Mouse (Mus musculus) cerebellum, adult 11-12 months (tissue): ENCODE data around the gene Cadps.

Experiments
- DNase-seq: peaks from one replicate; pipeline ENCODE4 v3.0.0; 2022

The Cadps gene

DNA sequence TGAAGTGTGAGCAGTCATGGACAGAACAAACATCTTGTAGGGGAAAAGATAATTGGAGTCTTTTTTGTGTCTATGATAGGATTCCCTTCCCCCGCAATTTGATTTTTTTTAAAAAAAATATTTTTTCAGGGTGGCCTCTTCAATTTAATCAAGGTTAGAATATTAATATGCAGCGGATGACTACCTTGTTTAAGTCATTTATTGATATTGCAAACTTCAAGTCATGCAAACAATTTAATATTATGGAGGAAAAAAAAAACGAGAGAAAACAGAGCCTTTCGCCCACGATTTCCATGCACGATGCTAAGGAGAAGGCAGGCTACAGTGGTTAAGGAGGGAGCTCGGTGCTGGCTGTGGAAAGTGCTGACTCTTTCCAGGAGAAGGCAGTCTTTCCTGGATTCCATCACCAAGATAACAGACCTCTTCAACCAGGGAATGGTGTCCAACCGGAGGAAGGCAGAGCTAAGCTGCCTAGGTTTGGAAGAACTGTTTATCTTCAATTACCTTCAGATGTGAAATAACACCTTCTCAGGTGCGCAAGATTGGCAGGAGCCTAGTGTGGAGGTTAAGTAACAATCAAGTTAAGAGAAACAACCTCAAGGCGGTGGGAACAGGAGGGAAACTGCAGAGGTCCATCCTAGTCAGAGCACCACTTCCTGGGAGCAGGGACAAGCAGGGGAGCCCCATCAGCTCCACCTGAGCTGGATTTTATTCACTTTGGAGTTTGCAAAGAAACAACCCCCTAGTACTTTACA lies 483.9 kb downstream of the Cadps start:
- DNase-seq = no peak

DNA sequence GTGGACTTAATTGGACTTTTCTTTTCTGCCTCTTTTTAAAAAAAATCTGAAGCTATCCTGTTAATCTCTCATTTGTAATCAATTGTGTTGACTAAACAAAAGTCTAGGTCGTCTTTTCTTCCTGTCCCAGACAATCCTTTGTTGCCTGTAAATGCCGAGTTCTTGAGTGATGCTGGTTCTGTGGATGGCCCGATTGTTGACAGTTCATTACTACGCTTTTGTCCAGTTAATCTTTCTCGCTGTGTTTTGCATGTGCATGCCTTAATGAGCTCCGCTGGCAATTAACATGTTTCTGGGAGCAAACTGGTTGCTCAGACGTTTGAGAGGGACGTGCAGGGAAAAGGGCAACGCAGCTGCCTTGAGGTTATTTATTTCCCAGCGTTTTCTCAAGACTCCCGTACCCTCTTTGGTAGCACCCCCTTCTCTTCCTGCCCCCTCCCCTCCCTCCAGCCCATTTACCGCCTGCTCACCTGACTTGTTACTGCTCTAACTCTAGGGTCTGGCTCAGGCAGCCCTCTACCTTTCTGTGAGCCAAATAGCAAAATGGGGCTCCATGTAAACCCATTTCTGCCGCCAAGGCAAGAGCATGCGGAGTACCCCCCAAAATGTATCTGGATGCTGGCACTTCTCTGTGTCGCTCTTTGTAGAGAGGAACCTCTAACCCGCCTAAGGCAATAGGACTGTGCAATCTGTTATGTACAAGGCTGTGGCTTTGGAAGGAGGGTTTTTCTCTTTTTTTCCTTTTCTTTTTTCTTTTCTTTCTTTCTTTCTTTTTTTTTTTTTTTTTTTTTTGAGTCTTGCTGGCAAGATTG lies 484.7 kb downstream of the Cadps start:
- DNase-seq = no peak

DNA sequence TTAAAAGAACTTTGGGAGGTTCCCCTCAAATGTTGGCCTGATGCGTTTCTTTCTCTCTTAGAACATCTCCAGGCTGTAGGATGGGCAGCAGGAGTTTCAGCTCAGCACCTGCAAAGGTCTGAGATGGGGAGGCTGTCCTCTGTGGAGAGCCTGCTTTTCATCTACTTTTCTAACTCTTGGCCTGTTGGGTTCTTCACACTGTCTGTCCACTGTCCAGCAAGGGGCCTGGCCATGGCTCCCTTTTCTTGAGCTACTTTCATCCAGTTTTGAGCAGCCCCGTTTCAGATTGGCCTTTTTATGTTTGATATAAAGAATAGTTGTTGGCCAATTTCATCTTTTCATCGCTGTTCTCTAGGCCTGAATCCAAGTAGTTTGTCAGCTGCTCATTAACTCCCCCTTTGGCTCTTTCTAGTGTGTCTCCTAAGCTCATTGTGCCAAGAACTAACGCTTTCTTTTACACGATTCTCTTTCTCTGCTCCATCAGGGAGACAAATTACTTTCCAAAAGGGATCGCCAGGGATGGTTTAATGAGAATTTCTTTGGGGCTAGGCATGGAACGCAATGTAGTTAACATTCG lies 485.4 kb downstream of the Cadps start:
- DNase-seq = no peak

DNA sequence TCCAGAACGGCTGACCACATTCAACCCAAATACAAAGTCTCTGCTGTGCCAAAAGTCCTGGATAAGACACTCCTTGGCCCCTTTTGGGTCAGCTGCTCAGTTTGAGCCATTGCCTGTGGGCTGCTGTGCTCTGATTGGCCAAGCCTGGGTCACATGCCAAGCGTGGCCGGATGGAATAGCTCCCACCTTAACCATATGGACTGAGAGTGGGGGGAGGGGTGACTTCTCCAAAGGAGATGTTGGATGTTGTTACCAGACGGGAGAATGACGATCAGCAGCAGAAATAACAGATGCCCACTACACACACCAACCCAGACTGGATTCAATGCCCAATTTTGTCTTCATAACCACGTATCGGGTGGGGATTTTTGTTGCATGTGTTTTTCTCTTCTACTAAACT lies 488.0 kb downstream of the Cadps start:
- DNase-seq = no peak

DNA sequence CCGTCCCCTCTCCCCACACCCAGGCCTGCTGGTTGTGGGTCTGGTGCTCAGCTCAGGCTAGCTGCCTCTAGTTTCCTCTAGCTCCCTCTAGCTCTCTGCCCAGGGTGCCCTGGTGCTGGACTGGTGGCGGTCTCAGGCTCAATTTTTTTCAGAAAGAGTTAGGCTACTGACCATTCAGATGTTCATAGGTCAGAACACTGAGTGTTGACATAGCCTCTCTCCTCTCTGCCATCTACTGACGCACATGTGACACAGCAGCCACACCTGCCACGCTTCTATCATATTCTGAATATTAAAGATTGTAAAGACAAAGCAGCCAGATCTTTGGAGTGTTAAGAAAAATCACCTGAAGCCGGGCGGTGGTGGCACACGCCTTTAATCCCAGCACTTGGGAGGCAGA lies 489.3 kb downstream of the Cadps start:
- no peak for DNase-seq
